Mouse (Mus musculus): ENCODE results near the gene Acsl1.

The Acsl1 gene

DNA sequence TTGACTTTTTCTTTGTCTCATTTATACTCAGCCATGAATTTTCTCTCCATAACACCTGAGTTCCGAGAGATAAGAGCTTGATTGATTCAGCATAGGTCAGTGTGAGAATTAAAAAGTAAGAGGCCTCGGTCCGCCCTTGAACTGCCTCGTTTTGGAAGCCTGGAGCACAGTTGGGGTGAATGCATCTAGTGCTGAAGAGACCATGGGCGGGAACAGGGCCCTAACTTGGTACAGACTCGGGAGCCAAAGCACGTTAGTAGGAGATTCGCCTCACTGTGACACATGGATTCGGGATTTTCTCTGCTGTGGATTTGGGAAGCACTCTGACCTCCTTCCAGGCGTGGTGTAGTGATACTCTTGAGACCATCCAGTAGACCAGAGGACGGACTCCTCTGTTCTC lies 4.6 kb downstream of the Acsl1 start:
- no peak for DNase-seq (ENCODE audit: low spot score in 2 of 2)

DNA sequence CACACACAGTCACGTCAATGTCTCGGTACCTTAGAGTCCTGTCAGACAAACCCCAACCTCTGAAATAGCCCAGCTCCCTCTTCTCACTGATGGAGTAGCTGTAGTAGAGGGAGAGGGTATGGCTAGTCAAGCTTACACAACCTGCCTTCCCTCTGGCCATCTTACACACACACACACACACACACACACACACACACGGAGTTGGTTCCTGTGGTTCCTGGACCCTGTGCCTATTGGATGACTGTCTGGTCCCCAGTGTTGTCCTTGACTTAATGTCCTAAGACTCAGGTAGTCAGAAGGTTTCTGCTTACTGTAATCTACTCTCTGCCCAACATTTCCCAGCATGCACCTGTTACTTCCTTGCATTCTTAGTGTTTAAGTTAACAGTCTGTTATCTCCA lies 5.1 kb downstream of the Acsl1 start:
- DNase-seq (ENCODE audit: low spot score in 2 of 2) = no peak

DNA sequence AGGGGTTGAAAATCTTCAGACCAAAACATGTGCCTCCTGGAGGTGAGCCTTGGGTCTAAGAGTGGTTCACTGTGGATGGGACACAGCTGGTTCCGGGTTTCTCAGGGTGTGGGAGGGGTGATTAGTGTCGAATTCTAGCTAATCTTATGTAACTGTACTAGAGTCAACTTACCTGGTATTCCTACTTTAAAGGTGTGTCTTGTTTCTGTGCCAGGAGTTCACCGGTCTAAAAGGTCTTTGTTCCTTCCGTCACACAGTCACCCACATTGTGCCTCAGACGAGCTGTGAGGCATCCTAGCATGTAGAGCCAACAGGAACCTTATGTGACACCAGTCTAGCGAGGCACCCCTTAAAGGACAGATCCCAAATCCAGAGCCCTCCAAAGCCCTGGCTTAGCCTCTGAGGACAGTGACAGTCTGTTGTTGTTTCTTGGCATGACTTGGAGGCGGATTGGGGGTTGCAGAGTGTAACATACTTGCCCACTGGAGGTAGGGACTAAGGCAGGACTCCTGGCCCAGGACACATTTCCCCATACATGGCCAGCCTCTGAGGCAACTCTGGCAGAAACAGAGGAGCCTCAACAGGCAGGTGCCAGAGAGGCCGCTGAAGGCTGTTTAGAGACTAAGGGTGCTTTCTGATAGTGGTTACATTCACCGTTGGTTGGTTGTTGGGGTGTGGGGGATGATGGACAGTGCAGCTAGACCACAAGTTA lies 7.1 kb downstream of the Acsl1 start:
- DNase-seq (ENCODE audit: low spot score in 2 of 2) = no peak

DNA sequence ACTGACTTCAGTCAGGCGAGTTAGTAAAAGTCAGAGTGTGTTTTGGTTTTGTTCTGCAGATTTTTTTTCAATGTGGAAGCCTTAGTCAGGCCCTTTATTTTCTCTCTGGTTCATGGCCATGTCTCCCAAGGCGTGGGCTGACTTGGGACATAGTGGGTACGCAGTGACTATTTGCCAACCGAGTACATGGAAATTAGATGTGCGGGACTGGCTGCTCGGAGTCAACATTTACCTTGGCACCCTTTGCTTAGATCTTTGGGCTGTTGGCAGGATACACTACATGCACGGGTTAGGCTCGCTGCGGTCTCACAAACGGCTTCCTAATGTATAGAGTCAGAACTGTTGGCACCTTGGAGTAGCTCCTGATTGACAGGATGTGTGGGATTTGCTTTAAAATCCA lies 7.9 kb downstream of the Acsl1 start:
- no peak for DNase-seq (ENCODE audit: low spot score in 2 of 2)

- no peak for DNase-seq (ENCODE audit: low spot score in 2 of 2)
These were observed 9.1 kb downstream of the Acsl1 start for GRCm38 (mm10) chr8:46479794-46480532.

- DNase-seq (ENCODE audit: low spot score in 2 of 2) = no peak
These were observed 9.7 kb downstream of the Acsl1 start for GRCm38 (mm10) chr8:46480533-46480900.

GRCm38 (mm10) chr8:46482771-46483170 lies 11.9 kb downstream of the Acsl1 start:
- DNase-seq (ENCODE audit: low spot score in 2 of 2) = no peak

DNA sequence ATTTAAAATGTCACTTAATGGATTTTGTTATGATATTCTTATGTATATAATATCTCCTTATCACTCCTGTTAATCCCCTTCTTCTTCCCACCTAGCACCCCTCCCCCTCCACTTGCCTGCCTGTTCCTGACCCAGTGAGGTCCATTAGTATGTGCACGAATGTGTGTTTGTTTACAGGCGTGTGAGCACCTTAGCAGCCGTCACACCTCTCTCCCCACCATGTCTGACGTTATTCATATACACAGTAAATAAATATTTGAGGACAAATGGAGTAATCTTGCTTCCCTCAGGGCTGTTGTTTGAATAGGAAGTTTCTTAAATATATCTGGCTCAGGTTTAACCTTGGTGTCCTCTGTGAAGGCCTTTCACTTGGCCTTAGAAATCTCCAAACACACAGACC lies 12.4 kb downstream of the Acsl1 start:
- DNase-seq (ENCODE audit: low spot score in 2 of 2) = no peak

GRCm38 (mm10) chr8:46484077-46484476 lies 13.2 kb downstream of the Acsl1 start:
- DNase-seq (ENCODE audit: low spot score in 2 of 2) = no peak

- peak in 1 of 2 experiments; percentile 48 for DNase-seq (ENCODE audit: low spot score in 2 of 2)
These were observed 14.2 kb downstream of the Acsl1 start for GRCm38 (mm10) chr8:46484931-46485463.

GRCm38 (mm10) chr8:46488085-46488561 lies 17.3 kb downstream of the Acsl1 start:
- DNase-seq (ENCODE audit: low spot score in 2 of 2) = no peak

GRCm38 (mm10) chr8:46489196-46489595 lies 18.4 kb downstream of the Acsl1 start:
- DNase-seq (ENCODE audit: low spot score in 2 of 2) = no peak

DNA sequence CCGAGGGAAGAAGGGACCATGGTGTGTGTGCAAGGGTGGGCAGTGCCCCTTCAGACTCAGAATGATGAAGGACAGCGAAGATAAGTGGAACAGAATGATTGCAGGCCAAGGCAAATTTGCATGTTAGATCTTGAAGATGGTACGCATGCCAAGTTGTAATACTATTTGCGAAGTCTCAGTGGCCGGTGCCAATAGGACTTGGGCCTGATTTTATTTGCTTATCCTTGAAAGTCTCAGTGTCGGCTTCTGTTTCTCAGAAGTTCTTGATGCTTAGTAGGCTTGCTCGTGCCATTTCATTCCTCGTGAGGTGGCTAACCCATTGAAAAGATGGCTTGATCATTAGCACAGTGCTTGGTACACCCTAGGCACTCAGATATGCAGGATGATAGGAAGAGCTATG lies 19.4 kb downstream of the Acsl1 start:
- DNase-seq (ENCODE audit: low spot score in 2 of 2) = no peak

DNA sequence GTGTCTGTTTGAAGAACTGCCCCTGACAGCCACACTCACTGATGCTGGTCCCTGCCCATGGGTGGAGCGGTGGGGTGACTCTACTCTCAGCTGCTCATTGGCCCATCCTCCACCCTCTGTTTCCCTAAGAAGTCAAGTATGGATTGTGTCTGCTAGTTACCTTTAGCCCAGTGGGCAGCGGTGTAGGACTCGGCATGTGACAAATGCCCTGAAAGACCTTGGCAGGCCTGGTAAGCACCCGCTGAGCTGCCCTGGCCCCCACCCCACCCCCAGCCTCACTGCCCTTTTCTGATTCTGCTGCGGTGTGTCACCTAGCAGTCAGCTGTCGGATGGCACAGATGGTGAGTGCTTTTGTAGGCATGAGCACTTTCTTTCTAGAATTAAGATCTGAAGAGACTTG lies 20.0 kb downstream of the Acsl1 start:
- no peak for DNase-seq (ENCODE audit: low spot score in 2 of 2)

DNA sequence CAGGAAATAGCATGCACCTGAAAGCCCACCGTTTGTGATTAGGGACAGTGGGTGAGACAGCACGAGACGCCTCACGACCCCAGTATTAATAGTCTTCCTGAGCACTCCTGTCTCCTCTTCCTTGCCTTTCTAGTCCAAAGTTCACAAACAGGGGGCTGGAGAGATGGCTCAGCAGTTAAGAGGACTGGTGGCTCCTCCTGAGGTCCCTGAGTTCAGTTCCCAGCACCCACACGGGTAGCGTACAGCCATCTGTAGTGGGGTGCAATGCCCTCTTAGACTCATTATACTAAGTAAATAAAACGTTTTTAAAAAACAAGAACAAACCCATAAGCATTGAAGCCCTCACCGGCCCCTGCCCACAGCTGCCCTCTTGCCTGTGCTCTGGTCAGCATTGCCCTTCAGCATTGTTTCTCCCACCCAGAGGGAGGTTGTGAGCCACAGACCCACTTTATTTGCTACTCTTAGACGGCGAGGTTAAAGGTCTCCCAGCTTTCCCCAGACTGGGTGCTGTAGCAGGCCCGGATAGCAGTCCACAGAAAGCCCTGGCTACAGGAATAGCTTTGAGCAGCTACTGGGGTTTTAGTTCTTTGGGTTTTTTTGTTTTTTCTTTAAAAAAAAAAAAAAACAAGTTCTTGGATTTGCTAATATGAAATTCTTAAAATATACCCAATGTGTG lies 22.8 kb downstream of the Acsl1 start:
- no peak for DNase-seq (ENCODE audit: low spot score in 2 of 2)

DNA sequence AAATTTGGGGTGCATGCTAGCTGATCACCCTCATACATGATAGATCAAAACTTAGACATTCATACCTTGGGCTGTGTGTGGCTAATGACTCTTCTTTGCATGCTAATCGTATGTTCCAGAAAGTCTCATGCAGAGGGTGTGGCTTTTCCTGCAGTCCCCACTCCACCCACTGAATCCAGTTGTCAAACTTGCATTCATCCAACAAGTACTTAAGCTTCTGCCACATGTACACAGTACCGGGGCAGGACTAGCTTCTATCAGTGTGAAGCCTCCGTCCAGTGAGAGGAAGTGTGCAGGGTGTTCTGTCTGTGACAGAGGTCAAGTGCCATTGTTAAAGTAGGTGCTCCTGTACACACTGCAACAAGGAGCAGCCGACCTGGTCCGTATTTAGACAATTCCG lies 26.0 kb downstream of the Acsl1 start:
- DNase-seq (ENCODE audit: low spot score in 2 of 2) = no peak

GRCm38 (mm10) chr8:46497314-46498011 lies 26.6 kb downstream of the Acsl1 start:
- no peak for DNase-seq (ENCODE audit: low spot score in 2 of 2)

- DNase-seq (ENCODE audit: low spot score in 2 of 2) = no peak
These were observed 28.7 kb downstream of the Acsl1 start for GRCm38 (mm10) chr8:46499376-46500061.

GRCm38 (mm10) chr8:46502333-46503071 lies 31.7 kb downstream of the Acsl1 start:
- no peak for DNase-seq (ENCODE audit: low spot score in 2 of 2)

DNA sequence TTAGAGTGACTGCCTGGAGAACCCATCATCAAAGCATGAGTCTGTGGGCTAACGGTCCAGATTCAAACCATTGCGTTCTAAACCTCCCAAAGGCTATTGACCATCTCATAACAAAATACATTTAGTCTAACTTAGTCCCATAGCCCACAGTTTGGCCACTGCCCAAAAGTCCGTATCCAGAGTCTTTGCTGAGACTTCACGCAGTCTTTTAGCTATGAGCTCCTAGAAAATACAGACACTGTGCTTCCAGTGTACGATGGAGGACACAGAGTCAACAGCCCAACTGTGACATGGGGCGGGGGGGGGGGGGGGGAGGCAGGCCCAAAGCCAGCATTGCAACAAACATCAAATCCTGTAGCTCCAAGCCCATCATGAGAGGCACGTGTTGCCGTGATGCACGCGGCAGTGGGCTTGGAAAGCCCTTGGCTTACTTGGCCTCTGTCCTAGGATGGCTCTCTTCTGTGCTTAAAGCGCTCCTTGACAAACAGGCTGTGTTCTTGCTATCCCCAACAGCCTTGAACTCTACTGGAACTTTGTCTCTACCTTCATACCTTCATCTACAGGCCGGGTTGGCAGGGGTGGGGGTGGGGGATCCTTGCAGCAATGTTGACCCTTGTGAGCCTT lies 32.3 kb downstream of the Acsl1 start:
- DNase-seq (ENCODE audit: low spot score in 2 of 2) = no peak
